Mouse (Mus musculus): ENCODE measurements around the gene Rwdd4a.

The Rwdd4a gene

DNA sequence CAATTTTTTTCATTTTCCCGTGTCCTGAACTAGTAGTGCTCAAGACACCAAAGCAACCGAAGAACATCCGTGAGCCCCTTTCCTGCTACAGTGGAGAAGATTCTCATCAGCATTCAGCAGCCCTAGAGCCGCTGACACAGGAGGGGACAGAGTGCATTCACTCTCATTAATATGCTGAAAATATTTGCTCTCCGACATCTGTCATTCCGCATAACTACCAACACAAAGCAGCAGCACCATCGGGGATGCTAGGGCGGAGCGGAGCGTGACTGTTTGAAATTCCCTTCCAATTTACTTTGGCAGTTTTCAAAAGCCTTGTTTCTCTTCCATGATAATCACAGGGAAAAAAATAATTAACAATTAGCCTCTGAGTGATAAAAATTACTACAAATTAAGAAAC lies 56.9 kb downstream of the Rwdd4a start:
- no peak for DNase-seq

DNA sequence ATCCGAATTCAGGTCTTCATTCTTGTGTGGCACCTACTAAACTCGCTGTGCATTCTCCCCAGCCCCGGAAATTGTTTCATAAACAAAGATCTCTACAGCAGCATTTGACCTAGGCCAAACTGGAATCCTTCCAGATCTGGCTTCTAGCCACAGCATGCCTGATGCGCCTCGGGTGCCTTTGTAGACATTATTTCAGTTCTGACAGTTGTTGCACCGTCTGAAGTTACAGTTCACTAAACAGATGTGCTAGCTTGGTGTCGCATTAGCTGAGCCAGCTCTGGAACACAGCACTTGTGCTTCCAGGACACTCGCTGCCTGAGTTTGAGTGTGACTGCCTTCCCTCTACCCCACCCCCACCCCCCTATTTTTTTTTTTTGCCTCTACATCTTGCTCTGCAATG lies 67.2 kb downstream of the Rwdd4a start:
- DNase-seq: peak; percentile 19

All from kidney, adult 11 months (tissue).